Mouse (Mus musculus) ES-Bruce4 (cell line): ENCODE measurements around the gene Slc11a1. TPM values are rescaled to one million over a fixed set of nuclear protein-coding genes. Genes with fewer than 3 reads are reported as not detected.
A peak's percentile ranks its signal among the peaks of the same experiment; 100 is the strongest.
"Not testable (repeated sequence)": the region's sequence is repeated elsewhere in the genome, so short reads cannot be mapped to it uniquely, and the experiment has no call there.

Experiments used
- H3K27ac ChIP-seq: 2 replicates; pipeline ENCODE4 v1.5.1; 2012; ENCODE audit warnings: low read length, inconsistent platforms; ENCODE audit not compliant: insufficient read depth
- H3K27me3 ChIP-seq: 2 replicates; pipeline ENCODE4 v1.6.1; 2012; ENCODE audit warnings: mild to moderate bottlenecking, low read length, inconsistent platforms; ENCODE audit not compliant: control insufficient read depth, poor library complexity, insufficient read depth, severe bottlenecking
- H3K36me3 ChIP-seq: 2 replicates; pipeline ENCODE4 v1.6.1; 2012; ENCODE audit warnings: inconsistent platforms, mild to moderate bottlenecking, low read length, moderate library complexity; ENCODE audit not compliant: control insufficient read depth, poor library complexity, insufficient read depth, severe bottlenecking
- H3K4me1 ChIP-seq: one replicate; pipeline ENCODE4 v1.8.1; 2011; ENCODE audit warnings: low read length; ENCODE audit not compliant: control insufficient read depth, insufficient read depth
- H3K4me3 ChIP-seq: 2 replicates; pipeline ENCODE4 v1.5.1; 2011; ENCODE audit warnings: low read depth, mild to moderate bottlenecking, low read length
- H3K9ac ChIP-seq: 2 replicates; pipeline ENCODE4 v1.6.1; 2012; ENCODE audit warnings: low read depth, mild to moderate bottlenecking, inconsistent platforms; ENCODE audit not compliant: poor library complexity, severe bottlenecking
- H3K9me3 ChIP-seq: replicated peaks from 2 replicates; pipeline ENCODE4 v1.6.1; 2012; ENCODE audit warnings: mild to moderate bottlenecking, low read length, inconsistent platforms; ENCODE audit not compliant: control insufficient read depth, poor library complexity, insufficient read depth, severe bottlenecking
- CTCF ChIP-seq: IDR thresholded peaks from one replicate; pipeline ENCODE4 v1.8.1; 2011; ENCODE audit warnings: low read depth, low read length
- EP300 ChIP-seq: IDR thresholded peaks from 2 replicates; pipeline ENCODE4 v1.6.1; 2011; ENCODE audit warnings: low read depth, low read length; ENCODE audit not compliant: insufficient read depth
- POLR2A ChIP-seq: IDR thresholded peaks from one replicate; pipeline ENCODE4 v1.8.1; 2011; ENCODE audit warnings: low read length; ENCODE audit not compliant: insufficient read depth
- polyA plus RNA-seq: library from polyadenylated mRNA; stranded (reverse); fragments of >200 nt; gene quantifications from 2 replicates; pipeline ENCODE4 v1.2.4, GENCODE M21; 2011; ENCODE audit warnings: low read depth; ENCODE audit not compliant: missing spikeins, insufficient read depth, insufficient read length

Slc11a1 gene
- polyA plus RNA-seq, 1 experiment: 0.94 TPM

GRCm38 (mm10) chr1:74392446-74392994 lies 17.5 kb downstream of the Slc11a1 start:
- Histone ChIP-seq H3K4me1 (no peaks in the 10 kb centered on the region), H3K27me3 (no peaks in the 10 kb centered on the region), H3K36me3 (peaks cover 8% of the 10 kb centered on the region; the same call in 1 of the 2 replicates), H3K27ac (no peak overlapping the region), H3K4me3 (peak overlapping the region; percentile 66), H3K9ac (peak overlapping the region; percentile 97), H3K9me3 (no peaks in the 10 kb centered on the region)
- no peak for TF ChIP-seq POLR2A
- TF ChIP-seq CTCF: no peak
- no peak for TF ChIP-seq EP300

- H3K4me1 ChIP-seq: no peaks in the 10 kb centered on the region
Measured at GRCm38 (mm10) chr1:74393010-74393409, 18.0 kb downstream of the Slc11a1 start.

GRCm38 (mm10) chr1:74393697-74394096 lies 18.7 kb downstream of the Slc11a1 start:
- no peaks in the 10 kb centered on the region for H3K9me3 ChIP-seq
- no peak for TF ChIP-seq EP300
- TF ChIP-seq POLR2A: no peak
- no peak for TF ChIP-seq CTCF
- H3K9ac ChIP-seq: no peak overlapping the region
- no peaks in the 10 kb centered on the region for H3K4me1 ChIP-seq
- peaks cover 8% of the 10 kb centered on the region; the same call in 1 of the 2 replicates for H3K36me3 ChIP-seq
- no peaks in the 10 kb centered on the region for H3K27me3 ChIP-seq
- no peak overlapping the region for H3K27ac ChIP-seq
- H3K4me3 ChIP-seq: no peak overlapping the region

More at GRCm38 (mm10) chr1:74393010-74393409, 18.0 kb downstream of the Slc11a1 start:
- H3K36me3 ChIP-seq: peaks cover 8% of the 10 kb centered on the region; the same call in 1 of the 2 replicates
- H3K9me3 ChIP-seq: no peaks in the 10 kb centered on the region
- TF ChIP-seq EP300 (no peak), CTCF (no peak), POLR2A (no peak)
- no peak overlapping the region for H3K27ac ChIP-seq
- H3K4me3 ChIP-seq: no peak overlapping the region
- no peaks in the 10 kb centered on the region for H3K27me3 ChIP-seq
- no peak overlapping the region for H3K9ac ChIP-seq

GRCm38 (mm10) chr1:74394311-74394710 lies 19.3 kb downstream of the Slc11a1 start:
- TF ChIP-seq EP300 (no peak), POLR2A (no peak), CTCF (no peak)
- H3K4me3 ChIP-seq: no peak overlapping the region
- no peaks in the 10 kb centered on the region for H3K4me1 ChIP-seq
- H3K27me3 ChIP-seq: no peaks in the 10 kb centered on the region
- H3K36me3 ChIP-seq: peaks cover 8% of the 10 kb centered on the region; the same call in 1 of the 2 replicates
- no peak overlapping the region for H3K9ac ChIP-seq
- H3K27ac ChIP-seq: no peak overlapping the region
- H3K9me3 ChIP-seq: no peaks in the 10 kb centered on the region

GRCm38 (mm10) chr1:74394858-74395257 lies 19.9 kb downstream of the Slc11a1 start:
- no peak overlapping the region for H3K4me3 ChIP-seq
- H3K4me1 ChIP-seq: no peaks in the 10 kb centered on the region
- no peak overlapping the region for H3K9ac ChIP-seq

GRCm38 (mm10) chr1:74395290-74395689 lies 20.3 kb downstream of the Slc11a1 start:
- H3K36me3 ChIP-seq: peaks cover 8% of the 10 kb centered on the region; the same call in 1 of the 2 replicates
- H3K9ac ChIP-seq: no peak overlapping the region
- no peak overlapping the region for H3K4me3 ChIP-seq
- TF ChIP-seq CTCF (no peak), POLR2A (no peak), EP300 (no peak)
- H3K27ac ChIP-seq: no peak overlapping the region
- H3K4me1 ChIP-seq: no peaks in the 10 kb centered on the region
- no peaks in the 10 kb centered on the region for H3K27me3 ChIP-seq
- no peaks in the 10 kb centered on the region for H3K9me3 ChIP-seq

More at GRCm38 (mm10) chr1:74394858-74395257, 19.9 kb downstream of the Slc11a1 start:
- Histone ChIP-seq H3K27me3 (no peaks in the 10 kb centered on the region), H3K27ac (no peak overlapping the region), H3K9me3 (no peaks in the 10 kb centered on the region), H3K36me3 (peaks cover 8% of the 10 kb centered on the region; the same call in 1 of the 2 replicates)
- TF ChIP-seq CTCF (no peak), EP300 (no peak), POLR2A (no peak)

- H3K9ac ChIP-seq, H3K27me3 ChIP-seq, H3K4me1 ChIP-seq, H3K36me3 ChIP-seq, H3K9me3 ChIP-seq: not testable (repeated sequence)
- Histone ChIP-seq H3K4me3 (peak overlapping the region; percentile 47), H3K27ac (peak overlapping the region; percentile 35; the same call in 1 of the 2 replicates)
Measured at GRCm38 (mm10) chr1:74396456-74397222, 21.6 kb downstream of the Slc11a1 start.
